Mouse (Mus musculus) embryonic facial prominence, embryonic 15.5 days (tissue): Measurements from ENCODE around the gene Sept8. TPM values are rescaled to one million over a fixed set of nuclear protein-coding genes. Genes with fewer than 3 reads are reported as not detected.

Experiments
- ATAC-seq: fragments of 200-750 bp; cut with Nextera tagmentation; 2 replicates; pipeline ENCODE4 v1.8.0; 2017; ENCODE audit warnings: low read depth, moderate TSS enrichment; ENCODE audit not compliant: insufficient number of reproducible peaks, low FRiP score, low TSS enrichment
- H3K27ac ChIP-seq: fragments of 300-500 bp; sonication (generic); replicated peaks from 2 replicates; pipeline ENCODE4 v1.5.1; 2015; ENCODE audit warnings: mild to moderate bottlenecking, inconsistent platforms
- H3K27me3 ChIP-seq: fragments of 300-500 bp; sonication (generic); 2 replicates; pipeline ENCODE4 v1.6.1; 2015; ENCODE audit warnings: inconsistent platforms
- H3K36me3 ChIP-seq: fragments of 300-500 bp; sonication (generic); 2 replicates; pipeline ENCODE4 v1.6.1; 2015; ENCODE audit warnings: mild to moderate bottlenecking, inconsistent platforms
- H3K4me1 ChIP-seq: fragments of 300-500 bp; sonication (generic); 2 replicates; pipeline ENCODE4 v1.6.1; 2015; ENCODE audit warnings: inconsistent platforms
- H3K4me2 ChIP-seq: fragments of 300-500 bp; sonication (generic); replicated peaks from 2 replicates; pipeline ENCODE4 v1.6.1; 2015; ENCODE audit warnings: mild to moderate bottlenecking, inconsistent platforms
- H3K4me3 ChIP-seq: fragments of 300-500 bp; sonication (generic); replicated peaks from 2 replicates; pipeline ENCODE4 v1.5.1; 2015; ENCODE audit warnings: mild to moderate bottlenecking, inconsistent platforms
- H3K9ac ChIP-seq: fragments of 300-500 bp; sonication (generic); 2 replicates; pipeline ENCODE4 v1.6.1; 2015; ENCODE audit warnings: inconsistent platforms
- H3K9me3 ChIP-seq: fragments of 300-500 bp; sonication (generic); replicated peaks from 2 replicates; pipeline ENCODE4 v1.6.1; 2016; ENCODE audit warnings: inconsistent platforms
- WGBS: fragments of 180-500 bp; shearing (Covaris S2); methylation state at CpG from one replicate; pipeline ENCODE4 v1.1.7; 2015; 5-methylcytosine and 5-hydroxymethylcytosine counted together
- polyA plus RNA-seq: library from polyadenylated mRNA; unstranded; fragments of >200 nt; fragmentation: Nextera tagmentation; extraction: Ambion mirVana; gene quantifications from 2 replicates; pipeline ENCODE4 v1.2.1, GENCODE M21; 2015

Gene Sept8
- polyA plus RNA-seq, 1 experiment from 2014 or later, result 47.9 TPM

GRCm38 (mm10) chr11:53481088-53481730 is 37.8 kb upstream of the Sept8 start:
- Histone ChIP-seq H3K4me3 (no peak overlapping the region), H3K4me1 (peaks cover 19% of the 10 kb centered on the region), H3K27me3 (peaks cover 54% of the 10 kb centered on the region), H3K9me3 (no peaks in the 10 kb centered on the region), H3K36me3 (no peaks in the 10 kb centered on the region), H3K27ac (no peak overlapping the region), H3K4me2 (no peak overlapping the region), H3K9ac (no peak overlapping the region)
- ATAC-seq, result no peak
- 76% methylated on average over 4 of the region's 4 CpGs for WGBS

GRCm38 (mm10) chr11:53483159-53483891 is 35.7 kb upstream of the Sept8 start:
- H3K27me3 ChIP-seq, result peaks cover 42% of the 10 kb centered on the region

GRCm38 (mm10) chr11:53485719-53486118 is 33.3 kb upstream of the Sept8 start:
- H3K27me3 ChIP-seq, result peaks cover 18% of the 10 kb centered on the region
- WGBS, result 39% methylated on average over 3 of the region's 3 CpGs

More at GRCm38 (mm10) chr11:53483159-53483891, 35.7 kb upstream of the Sept8 start:
- Histone ChIP-seq H3K36me3 (no peaks in the 10 kb centered on the region), H3K4me1 (peaks cover 26% of the 10 kb centered on the region), H3K4me2 (no peak overlapping the region), H3K9me3 (no peaks in the 10 kb centered on the region), H3K27ac (no peak overlapping the region), H3K4me3 (no peak overlapping the region), H3K9ac (no peak overlapping the region)
- ATAC-seq, result no peak
- 65% methylated on average over 9 of the region's 9 CpGs for WGBS

GRCm38 (mm10) chr11:53486351-53486750 is 32.7 kb upstream of the Sept8 start:
- Histone ChIP-seq H3K27me3 (peaks cover 13% of the 10 kb centered on the region), H3K27ac (no peak overlapping the region), H3K4me3 (no peak overlapping the region), H3K9me3 (no peaks in the 10 kb centered on the region), H3K36me3 (no peaks in the 10 kb centered on the region), H3K4me2 (no peak overlapping the region), H3K9ac (no peak overlapping the region), H3K4me1 (peaks cover 8% of the 10 kb centered on the region)
- ATAC-seq, result peak; percentile 48; the same call in 1 of the 2 replicates
- 54% methylated on average over 3 of the region's 3 CpGs for WGBS

More at GRCm38 (mm10) chr11:53485719-53486118, 33.3 kb upstream of the Sept8 start:
- H3K4me1 ChIP-seq, result peaks cover 8% of the 10 kb centered on the region
- no peak overlapping the region for H3K4me3 ChIP-seq
- H3K27ac ChIP-seq, result no peak overlapping the region
- no peak overlapping the region for H3K9ac ChIP-seq
- no peaks in the 10 kb centered on the region for H3K9me3 ChIP-seq
- no peaks in the 10 kb centered on the region for H3K36me3 ChIP-seq
- ATAC-seq, result no peak
- H3K4me2 ChIP-seq, result no peak overlapping the region

- H3K4me3 ChIP-seq, result peak overlapping the region; percentile 21
- H3K4me2 ChIP-seq, result peak overlapping the region; percentile 45
- no peak overlapping the region for H3K27ac ChIP-seq
- 10% methylated on average over 27 of the region's 27 CpGs for WGBS
- H3K9me3 ChIP-seq, result no peaks in the 10 kb centered on the region
- ATAC-seq, result peak; percentile 35; the same call in 1 of the 2 replicates
- H3K36me3 ChIP-seq, result no peaks in the 10 kb centered on the region
- H3K9ac ChIP-seq, result no peak overlapping the region
- H3K27me3 ChIP-seq, result peaks cover 7% of the 10 kb centered on the region
- H3K4me1 ChIP-seq, result peaks cover 8% of the 10 kb centered on the region
Observed at GRCm38 (mm10) chr11:53486822-53487594, 32.0 kb upstream of the Sept8 start.

GRCm38 (mm10) chr11:53489007-53489406 is 30.1 kb upstream of the Sept8 start:
- no peak for ATAC-seq
- Histone ChIP-seq H3K4me2 (no peak overlapping the region), H3K4me1 (peaks cover 8% of the 10 kb centered on the region), H3K27me3 (peaks cover 6% of the 10 kb centered on the region), H3K27ac (no peak overlapping the region), H3K9ac (no peak overlapping the region), H3K9me3 (no peaks in the 10 kb centered on the region), H3K4me3 (no peak overlapping the region), H3K36me3 (no peaks in the 10 kb centered on the region)
- 92% methylated on average over 5 of the region's 5 CpGs for WGBS

- WGBS, result 64% methylated on average over 9 of the region's 9 CpGs
- H3K27ac ChIP-seq, result no peak overlapping the region
- H3K4me3 ChIP-seq, result no peak overlapping the region
- peaks cover 8% of the 10 kb centered on the region for H3K4me1 ChIP-seq
- no peaks in the 10 kb centered on the region for H3K9me3 ChIP-seq
- no peak overlapping the region for H3K9ac ChIP-seq
- H3K27me3 ChIP-seq, result peaks cover 6% of the 10 kb centered on the region
- no peak overlapping the region for H3K4me2 ChIP-seq
- no peak for ATAC-seq
- no peaks in the 10 kb centered on the region for H3K36me3 ChIP-seq
Observed at GRCm38 (mm10) chr11:53489421-53489820, 29.6 kb upstream of the Sept8 start.

- Histone ChIP-seq H3K36me3 (no peaks in the 10 kb centered on the region), H3K27ac (no peak overlapping the region), H3K9ac (no peak overlapping the region), H3K27me3 (peaks cover 6% of the 10 kb centered on the region), H3K4me3 (no peak overlapping the region), H3K4me1 (peaks cover 5% of the 10 kb centered on the region), H3K4me2 (no peak overlapping the region), H3K9me3 (no peaks in the 10 kb centered on the region)
- ATAC-seq, result no peak
- WGBS, result 19% methylated on average over 8 of the region's 8 CpGs
Observed at GRCm38 (mm10) chr11:53491954-53492401, 27.1 kb upstream of the Sept8 start.

- Histone ChIP-seq H3K27ac (no peak overlapping the region), H3K4me3 (no peak overlapping the region), H3K36me3 (no peaks in the 10 kb centered on the region), H3K4me2 (no peak overlapping the region), H3K9ac (no peak overlapping the region), H3K9me3 (no peaks in the 10 kb centered on the region), H3K4me1 (no peaks in the 10 kb centered on the region), H3K27me3 (no peaks in the 10 kb centered on the region)
- no peak for ATAC-seq
- 34% methylated on average over 3 of the region's 3 CpGs for WGBS
Observed at GRCm38 (mm10) chr11:53493243-53493955, 25.7 kb upstream of the Sept8 start.

- H3K9ac ChIP-seq, result no peak overlapping the region
- H3K4me1 ChIP-seq, result peaks cover 1% of the 10 kb centered on the region; the same call in 1 of the 2 replicates
- H3K4me2 ChIP-seq, result no peak overlapping the region
- no peak for ATAC-seq
- H3K4me3 ChIP-seq, result no peak overlapping the region
- H3K27ac ChIP-seq, result no peak overlapping the region; the same call in 1 of the 2 replicates
- no peaks in the 10 kb centered on the region for H3K27me3 ChIP-seq
- H3K9me3 ChIP-seq, result no peaks in the 10 kb centered on the region
- H3K36me3 ChIP-seq, result no peaks in the 10 kb centered on the region
- WGBS, result 31% methylated on average over 6 of the region's 6 CpGs
Observed at GRCm38 (mm10) chr11:53495417-53495816, 23.6 kb upstream of the Sept8 start.
